Mouse (Mus musculus): ENCODE data around the gene Tmem201. TPM values are rescaled to one million over a fixed set of nuclear protein-coding genes. Genes with fewer than 3 reads are reported as not detected.

Tmem201 gene
- total and polyA plus RNA-seq, 3 experiments: 6.4 to 29.2 (median 16.2) TPM

DNA sequence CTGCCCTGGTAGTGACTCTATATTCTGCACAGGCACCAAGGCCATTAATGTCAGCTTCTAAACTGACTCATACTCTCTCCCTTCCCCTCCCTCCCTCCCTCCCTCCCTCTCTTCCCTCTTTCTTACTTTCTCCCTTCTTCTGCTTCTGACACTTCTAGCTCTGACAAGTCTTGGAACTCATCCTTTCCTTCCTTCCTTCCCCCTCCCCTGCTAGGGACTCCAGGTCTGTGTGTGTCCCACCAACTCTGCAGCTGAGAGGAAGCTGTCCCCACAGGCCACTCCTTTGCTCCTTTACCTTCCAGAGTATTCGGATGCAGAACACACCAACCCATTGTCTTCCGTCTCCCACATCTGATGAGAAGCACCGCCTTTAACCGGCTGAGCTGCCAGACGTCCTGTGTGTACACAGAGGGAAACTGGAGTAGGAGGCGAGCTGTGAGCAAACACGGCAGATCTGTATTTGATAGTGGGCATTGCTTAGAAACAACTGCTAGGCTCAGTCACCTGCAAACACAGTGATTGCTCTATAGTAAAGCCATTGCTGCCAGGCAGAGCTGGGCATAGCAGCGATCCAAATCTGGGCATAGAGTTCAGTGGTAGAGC, 38.0 kb upstream of the Tmem201 start:
- no peak for DNase-seq (ENCODE audit: extremely low read depth)
- Histone ChIP-seq H3K4me1 (ENCODE audit: control insufficient read depth in 1 of 2, insufficient read depth in 2 of 2) (peaks cover 20 to 45% of the 10 kb centered on the region in 2 experiments), H3K9me3 (replicated peaks; ENCODE audit: low read length) (no peaks in the 10 kb centered on the region), H3K27me3 (replicated peaks) (peaks cover 4% of the 10 kb centered on the region), H3K4me3 (replicated peaks in 1 of 3; ENCODE audit: low read depth in 2 of 3, low read length in 2 of 3, poor library complexity in 1 of 3) (no peak overlapping the region), H3K9ac (ENCODE audit: insufficient read depth, low read depth) (no peak overlapping the region), H3K4me2 (ENCODE audit: insufficient read depth, low read depth, poor library complexity, severe bottlenecking) (no peak overlapping the region), H3K79me2 (replicated peaks; ENCODE audit: control insufficient read depth, extremely low read depth, insufficient read depth, poor library complexity, severe bottlenecking) (peaks cover 22% of the 10 kb centered on the region), H3K36me3 (replicated peaks in 1 of 2; ENCODE audit: control insufficient read depth in 1 of 2, insufficient read depth in 1 of 2, low read length in 1 of 2) (peaks cover 0 to 12% of the 10 kb centered on the region in 2 experiments), H3K27ac (ENCODE audit: insufficient read depth, low read depth) (no peak overlapping the region)
- in situ Hi-C loops (cut with MboI; ENCODE audit: low pct_ligation_motif_present, low pct_unique_long_range_greater_than_20kb, low sequenced_read_pairs): no loop called here
- dilution Hi-C loops (cut with MboI; ENCODE audit: extremely low pct_ligation_motif_present, extremely low pct_unique_long_range_greater_than_20kb, low sequenced_read_pairs): loop anchor here (25.0 kb wide), 1 partner anchor 186 kb away; the partner anchor contains the start of gene Spsb1
- no peak for TF ChIP-seq POLR2A (IDR thresholded peaks at IDR 0.05; ENCODE audit: low read depth, low read length)
- no peak for TF ChIP-seq ZC3H11A (IDR thresholded peaks at IDR 0.05; ENCODE audit: low read depth, low read length)
- TF ChIP-seq ETS1 (conservative IDR thresholded peaks at IDR 0.05; ENCODE audit: low read depth, low read length): no peak
- TF ChIP-seq TCF12 (IDR thresholded peaks at IDR 0.05; ENCODE audit: low read depth, low read length): no peak
- no peak for TF ChIP-seq SMC3 (IDR thresholded peaks at IDR 0.05; ENCODE audit: low read depth, low read length)
- TF ChIP-seq IRF4 (IDR thresholded peaks at IDR 0.05; ENCODE audit: low read depth, low read length): no peak
- TF ChIP-seq SIN3A (IDR thresholded peaks at IDR 0.05; ENCODE audit: low read length): no peak
- no peak for TF ChIP-seq MAFK (IDR thresholded peaks at IDR 0.05; ENCODE audit: insufficient replicate concordance, low read length)
- no peak for TF ChIP-seq CHD2 (IDR thresholded peaks at IDR 0.05; ENCODE audit: low read length)
- TF ChIP-seq E2F4 (IDR thresholded peaks at IDR 0.05; ENCODE audit: insufficient replicate concordance, low read depth, low read length): no peak
- TF ChIP-seq ZNF384 (IDR thresholded peaks at IDR 0.05; ENCODE audit: low read depth, low read length): no peak

- H3K27me3 ChIP-seq (replicated peaks): peaks cover 4% of the 10 kb centered on the region
- peaks cover 28% of the 10 kb centered on the region for H3K79me2 ChIP-seq (replicated peaks; ENCODE audit: control insufficient read depth, extremely low read depth, insufficient read depth, poor library complexity, severe bottlenecking)
- H3K4me1 ChIP-seq (ENCODE audit: control insufficient read depth in 1 of 2, insufficient read depth in 2 of 2): peaks cover 22 to 45% of the 10 kb centered on the region in 2 experiments
- in situ Hi-C loops (cut with MboI; ENCODE audit: low pct_ligation_motif_present, low pct_unique_long_range_greater_than_20kb, low sequenced_read_pairs) (no loop called here), dilution Hi-C loops (cut with MboI; ENCODE audit: extremely low pct_ligation_motif_present, extremely low pct_unique_long_range_greater_than_20kb, low sequenced_read_pairs) (loop anchor here (25.0 kb wide), 1 partner anchor 187 kb away; the partner anchor contains the start of gene Spsb1)
- no peak overlapping the region for H3K4me2 ChIP-seq (ENCODE audit: insufficient read depth, low read depth, poor library complexity, severe bottlenecking)
- no peak overlapping the region for H3K27ac ChIP-seq (ENCODE audit: insufficient read depth, low read depth)
- no peak overlapping the region for H3K9ac ChIP-seq (ENCODE audit: insufficient read depth, low read depth)
- peaks cover 0 to 15% of the 10 kb centered on the region in 2 experiments for H3K36me3 ChIP-seq (replicated peaks in 1 of 2; ENCODE audit: control insufficient read depth in 1 of 2, insufficient read depth in 1 of 2, low read length in 1 of 2)
- H3K4me3 ChIP-seq (replicated peaks in 1 of 3; ENCODE audit: low read depth in 2 of 3, low read length in 2 of 3, poor library complexity in 1 of 3): no peak overlapping the region
- no peaks in the 10 kb centered on the region for H3K9me3 ChIP-seq (replicated peaks; ENCODE audit: low read length)
- DNase-seq (ENCODE audit: extremely low read depth): no peak
- no peak for TF ChIP-seq EP300 (IDR thresholded peaks at IDR 0.05; ENCODE audit: low read length)
- no peak for TF ChIP-seq RCOR1 (conservative IDR thresholded peaks at IDR 0.05; ENCODE audit: low read depth, low read length)
- no peak for TF ChIP-seq KAT2A (IDR thresholded peaks at IDR 0.05; ENCODE audit: insufficient replicate concordance, low read length)
- no peak for TF ChIP-seq ZKSCAN1 (IDR thresholded peaks at IDR 0.05; ENCODE audit: borderline replicate concordance, low read depth, low read length)
- no peak for TF ChIP-seq NELFE (IDR thresholded peaks at IDR 0.05; ENCODE audit: low read depth, low read length)
- no peak for TF ChIP-seq IRF4 (IDR thresholded peaks at IDR 0.05; ENCODE audit: low read depth, low read length)
- no peak for TF ChIP-seq GABPA (IDR thresholded peaks at IDR 0.05; ENCODE audit: insufficient replicate concordance, low read depth, low read length)
- no peak for TF ChIP-seq UBTF (IDR thresholded peaks at IDR 0.05; ENCODE audit: low read depth, low read length)
- TF ChIP-seq ZMIZ1 (IDR thresholded peaks at IDR 0.05; ENCODE audit: low read depth, low read length): no peak
- no peak for TF ChIP-seq ZC3H11A (IDR thresholded peaks at IDR 0.05; ENCODE audit: low read depth, low read length)
- no peak for TF ChIP-seq CHD1 (IDR thresholded peaks at IDR 0.05; ENCODE audit: low read depth, low read length)
- no peak for TF ChIP-seq HCFC1 (IDR thresholded peaks at IDR 0.05; ENCODE audit: low read depth, low read length)
- TF ChIP-seq CTCF (conservative IDR thresholded peaks at IDR 0.05 in 1 of 2, IDR thresholded peaks at IDR 0.05 in 1 of 2; ENCODE audit: low read depth in 2 of 2, low read length in 2 of 2): no peak
- TF ChIP-seq USF1 (IDR thresholded peaks at IDR 0.05; ENCODE audit: low read depth, low read length): no peak
Observed at GRCm38 (mm10) chr4:149775330-149775729, 37.5 kb upstream of the Tmem201 start.
